Mouse (Mus musculus) ES-Bruce4 (cell line): Measurements from ENCODE around the gene Tnfrsf18.

Experiments
- CTCF ChIP-seq: IDR thresholded peaks from one replicate; pipeline ENCODE4 v1.8.1; 2011; ENCODE audit warnings: low read depth, low read length
- EP300 ChIP-seq: IDR thresholded peaks from 2 replicates; pipeline ENCODE4 v1.6.1; 2011; ENCODE audit warnings: low read depth, low read length; ENCODE audit not compliant: insufficient read depth

GRCm38 (mm10) chr4:156032856-156033255, 6.9 kb downstream of the Tnfrsf18 start:
- no peak for TF ChIP-seq CTCF
- TF ChIP-seq EP300: no peak
